Mouse (Mus musculus) adrenal gland, postnatal 10 days (tissue): Measurements from ENCODE around the gene Ephx4. TPM values are rescaled to one million over a fixed set of nuclear protein-coding genes. Genes with fewer than 3 reads are reported as not detected.

Experiments
- DNase-seq: peaks from one replicate; pipeline ENCODE4 v3.0.0; 2021; ENCODE audit warnings: mixed read lengths
- total RNA-seq, 2 experiments: library from RNA; stranded (reverse); gene quantifications; 2 replicates each; pipeline ENCODE4 v1.2.3; 2021

Gene Ephx4
- total RNA-seq, 2 experiments from 2014 or later: 0.75 to 1.4 TPM

- DNase-seq: no peak
Observed at GRCm38 (mm10) chr5:107434001-107434400, 31.5 kb downstream of the Ephx4 start.

GRCm38 (mm10) chr5:107436185-107436584 lies 33.6 kb downstream of the Ephx4 start:
- DNase-seq: no peak

- DNase-seq: no peak
Observed at GRCm38 (mm10) chr5:107436587-107437209, 34.2 kb downstream of the Ephx4 start.

- peak; percentile 97 for DNase-seq
Observed at GRCm38 (mm10) chr5:107437464-107438281, 35.1 kb downstream of the Ephx4 start, which contains the start of gene Btbd8. Gene Btbd8, plus strand, starts transcription at chr5:107437997.

- DNase-seq: peak; percentile 5
Observed at GRCm38 (mm10) chr5:107438353-107438752, 35.8 kb downstream of the Ephx4 start.

- no peak for DNase-seq
Observed at GRCm38 (mm10) chr5:107441881-107442280, 39.3 kb downstream of the Ephx4 start.

GRCm38 (mm10) chr5:107444251-107444650 lies 41.7 kb downstream of the Ephx4 start:
- DNase-seq: peak; percentile 27

- DNase-seq: no peak
Observed at GRCm38 (mm10) chr5:107447977-107448376, 45.4 kb downstream of the Ephx4 start.

GRCm38 (mm10) chr5:107448784-107449183 lies 46.2 kb downstream of the Ephx4 start:
- DNase-seq: no peak

- DNase-seq: no peak
Observed at GRCm38 (mm10) chr5:107449620-107450019, 47.1 kb downstream of the Ephx4 start.

- DNase-seq: no peak
Observed at GRCm38 (mm10) chr5:107450299-107450698, 47.8 kb downstream of the Ephx4 start.

- no peak for DNase-seq
Observed at GRCm38 (mm10) chr5:107462147-107463076, 59.9 kb downstream of the Ephx4 start.

- DNase-seq: no peak
Observed at GRCm38 (mm10) chr5:107466501-107466900, 64.0 kb downstream of the Ephx4 start.

GRCm38 (mm10) chr5:107467098-107467497 lies 64.6 kb downstream of the Ephx4 start:
- DNase-seq: no peak

GRCm38 (mm10) chr5:107470600-107471329 lies 68.2 kb downstream of the Ephx4 start:
- no peak for DNase-seq

Other genes with a start within 250 kb of the Ephx4 start
- gene Tgfbr3, start 113.1 kb upstream of the Ephx4 start, total RNA-seq: 100 to 1,000 TPM; 125 to 160 TPM
- 1 to 10 TPM; 2.6 to 3.5 TPM for gene Brdt, start 71.6 kb upstream of the Ephx4 start, total RNA-seq
- gene Lpcat2b, start 28.8 kb downstream of the Ephx4 start, total RNA-seq: not detected
- 10 to 100 TPM in 1 of 2 experiments, 1 to 10 TPM in 1; 6.9 to 12.0 TPM for gene Btbd8, start 35.3 kb downstream of the Ephx4 start, total RNA-seq
- gene Gm42669, start 104.9 kb downstream of the Ephx4 start, total RNA-seq: under 1 TPM in 1 of 2 experiments, not detected in 1; 0.18 TPM
- under 1 TPM in 1 of 2 experiments, not detected in 1; 0.18 TPM for gene 1700028K03Rik, start 132.0 kb downstream of the Ephx4 start, total RNA-seq
- 10 to 100 TPM; 13.8 to 18.3 TPM for gene Rpap2, start 194.6 kb downstream of the Ephx4 start, total RNA-seq
- 10 to 100 TPM; 10.8 to 15.4 TPM for gene Glmn, start 195.2 kb downstream of the Ephx4 start, total RNA-seq